Mouse (Mus musculus): ENCODE measurements around the gene Rufy3.

GRCm38 (mm10) chr5:88697291-88697690 lies 132.5 kb downstream of the Rufy3 start:
- TF ChIP-seq CTCF (IDR thresholded peaks at IDR 0.05; ENCODE audit: low read depth) = no peak
- TF ChIP-seq EP300 (IDR thresholded peaks at IDR 0.05; ENCODE audit: low read depth) = no peak
